Mouse (Mus musculus) naive thymus-derived CD4-positive, alpha-beta T cell, adult 2 months (primary cell): Measurements from ENCODE around the gene Eif1.
A peak's percentile ranks its signal among the peaks of the same experiment; 100 is the strongest.
"Not testable (repeated sequence)": the region's sequence is repeated elsewhere in the genome, so short reads cannot be mapped to it uniquely, and the experiment has no call there.

Experiments used
- DNase-seq: peaks from one replicate; pipeline ENCODE4 v3.0.0-alpha.2; 2011; ENCODE audit warnings: low read depth

The Eif1 gene

DNA sequence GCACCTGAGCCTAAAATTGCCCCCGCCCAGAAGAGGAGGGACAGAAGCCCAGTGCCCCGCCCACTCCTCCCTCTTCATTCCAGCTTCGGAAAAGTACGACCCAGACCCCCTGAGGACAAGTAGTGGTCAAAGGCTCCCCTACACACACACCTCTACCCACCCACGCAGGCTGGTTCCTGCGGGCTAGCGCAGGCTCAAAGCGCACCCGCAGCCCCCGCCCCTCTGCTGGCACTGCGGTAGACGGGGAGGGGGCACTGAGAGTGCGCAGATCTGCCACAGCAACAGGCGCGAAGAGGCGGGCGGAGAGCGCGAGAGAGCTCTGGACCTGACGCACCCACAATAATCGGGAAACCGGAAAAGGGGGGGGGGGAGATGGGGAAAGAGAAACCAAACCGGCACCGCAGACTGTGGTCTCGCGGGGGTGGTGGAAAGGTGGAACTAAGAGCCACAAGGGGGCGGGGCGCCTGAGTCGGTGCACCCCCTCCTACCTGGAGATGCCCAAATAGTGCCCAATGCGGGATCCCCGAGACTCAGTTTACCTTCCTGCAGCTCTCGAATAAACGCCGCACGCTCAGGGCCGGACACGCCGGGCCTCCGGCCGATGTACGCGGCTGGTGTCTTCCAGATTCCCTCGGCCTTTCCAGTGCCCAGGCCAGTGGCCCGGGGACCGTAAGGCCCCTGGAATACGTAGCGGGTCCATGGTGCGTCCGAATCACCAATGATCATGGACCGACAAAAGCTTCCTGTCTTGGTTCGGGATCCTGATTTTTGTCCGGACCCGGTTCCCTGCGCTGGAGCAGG lies 35.7 kb downstream of the Eif1 start:
- DNase-seq: peak; percentile 83

GRCm38 (mm10) chr11:100355972-100356818 lies 36.5 kb downstream of the Eif1 start, which contains the start of gene Hap1:
Gene Hap1, minus strand, starts transcription at chr11:100356128.
- DNase-seq: peak; percentile 62

- no peak for DNase-seq
Measured at GRCm38 (mm10) chr11:100356819-100357211, 37.1 kb downstream of the Eif1 start.

DNA sequence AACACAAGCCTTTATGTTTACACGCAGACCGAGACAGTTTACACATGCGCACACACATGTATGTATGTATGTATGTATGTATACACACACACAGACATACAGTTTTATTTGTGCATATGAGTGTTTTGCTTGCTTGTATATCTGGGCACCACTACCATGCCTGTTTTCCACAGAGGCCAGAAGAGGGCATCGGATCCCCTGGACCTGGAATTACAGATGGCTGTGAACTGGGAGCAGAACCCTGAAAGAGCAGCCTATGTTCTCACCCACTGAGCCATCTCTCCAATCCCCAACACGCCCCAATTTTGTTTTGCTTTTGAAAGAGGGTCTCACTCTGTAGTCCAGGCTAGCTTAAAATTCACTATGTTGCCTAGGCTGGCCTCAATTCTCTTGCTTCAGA lies 37.7 kb downstream of the Eif1 start:
- DNase-seq: peak; percentile 16

- no peak for DNase-seq
Measured at GRCm38 (mm10) chr11:100360175-100360574, 40.5 kb downstream of the Eif1 start.

- DNase-seq: not testable (repeated sequence)
Measured at GRCm38 (mm10) chr11:100361059-100361458, 41.4 kb downstream of the Eif1 start.

DNA sequence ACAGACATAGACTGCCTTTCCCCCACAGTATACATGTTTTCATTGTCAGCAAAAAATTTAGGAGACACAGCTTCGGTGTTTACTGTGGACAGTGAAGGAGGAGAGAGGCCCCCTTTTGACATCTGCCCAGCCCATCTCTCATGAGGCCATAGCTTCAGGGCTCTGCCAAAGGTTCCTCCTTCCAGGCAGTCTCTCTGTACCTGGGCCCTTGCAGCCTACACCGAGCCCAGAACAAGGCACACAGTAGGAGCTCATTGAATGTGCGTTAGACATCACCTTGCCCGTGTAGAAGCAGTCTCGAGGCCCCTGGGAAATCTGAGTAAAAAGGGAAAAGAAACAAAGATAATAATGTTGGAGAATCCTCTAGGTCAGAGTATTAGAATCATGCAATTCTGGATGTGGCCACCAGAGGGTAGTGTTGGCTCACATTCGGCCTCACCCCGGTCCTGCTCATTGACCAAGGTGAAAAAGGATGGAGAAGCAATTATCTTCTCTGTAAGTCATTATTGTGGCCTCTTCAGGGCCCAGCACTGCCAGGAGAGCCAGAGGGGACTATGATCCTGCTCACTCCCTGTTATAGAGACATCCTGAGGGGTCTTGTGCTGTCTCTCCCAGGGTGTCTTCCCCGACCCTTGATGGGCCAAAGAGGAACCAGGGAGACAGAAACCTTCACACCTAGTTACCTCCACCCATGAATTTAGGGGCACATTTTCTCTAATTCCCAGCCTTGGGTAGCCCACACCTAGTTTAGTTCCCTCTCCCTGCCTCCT lies 42.7 kb downstream of the Eif1 start:
- DNase-seq: peak; percentile 87

DNA sequence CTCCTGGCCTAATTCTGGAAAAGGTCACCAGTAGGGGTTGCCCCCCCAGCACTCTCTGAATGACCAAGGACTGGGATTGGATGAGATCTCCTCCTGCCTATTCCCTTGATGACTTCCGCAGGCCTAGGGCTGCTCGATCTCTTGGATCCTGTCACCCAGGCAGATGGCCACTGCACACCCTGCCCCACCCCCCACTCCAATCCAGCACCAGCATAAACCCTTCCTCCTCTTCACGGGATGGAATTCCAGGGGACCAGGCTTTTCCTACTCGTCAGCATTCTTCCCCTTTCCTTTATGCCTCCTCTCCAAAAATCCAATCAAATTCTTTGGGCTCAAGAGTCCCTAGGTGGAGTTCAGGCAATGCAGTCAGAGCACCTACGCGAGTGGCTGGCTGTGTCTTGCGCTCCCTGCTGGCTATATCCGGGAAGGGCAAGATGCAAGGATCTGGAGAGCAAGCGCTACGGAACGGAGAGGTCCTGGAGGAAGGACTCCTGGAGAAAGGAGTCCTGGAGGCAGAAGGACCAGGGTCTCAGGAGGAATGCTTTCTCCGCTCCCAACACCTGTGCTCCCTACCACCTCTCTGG lies 43.4 kb downstream of the Eif1 start:
- peak; percentile 80 for DNase-seq

DNA sequence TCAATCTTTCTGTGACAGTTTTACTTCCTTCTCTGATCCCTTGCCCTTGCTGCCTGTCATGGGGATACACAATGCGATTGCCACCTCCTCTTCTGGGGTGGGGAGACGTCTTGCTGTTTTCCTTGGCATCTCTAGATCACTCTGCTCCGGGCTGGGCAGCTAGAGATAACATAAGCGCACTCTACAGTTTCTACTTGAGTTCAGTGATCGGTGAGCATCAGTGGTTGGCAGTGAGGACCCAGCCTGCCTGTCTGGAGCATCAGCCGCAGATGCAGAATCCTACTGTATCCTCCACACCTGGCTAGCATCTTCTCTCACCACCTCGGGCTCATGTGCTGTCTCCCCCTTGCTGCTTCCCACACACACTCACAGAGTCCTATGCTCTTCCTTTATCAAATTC lies 49.5 kb downstream of the Eif1 start:
- DNase-seq: no peak

DNA sequence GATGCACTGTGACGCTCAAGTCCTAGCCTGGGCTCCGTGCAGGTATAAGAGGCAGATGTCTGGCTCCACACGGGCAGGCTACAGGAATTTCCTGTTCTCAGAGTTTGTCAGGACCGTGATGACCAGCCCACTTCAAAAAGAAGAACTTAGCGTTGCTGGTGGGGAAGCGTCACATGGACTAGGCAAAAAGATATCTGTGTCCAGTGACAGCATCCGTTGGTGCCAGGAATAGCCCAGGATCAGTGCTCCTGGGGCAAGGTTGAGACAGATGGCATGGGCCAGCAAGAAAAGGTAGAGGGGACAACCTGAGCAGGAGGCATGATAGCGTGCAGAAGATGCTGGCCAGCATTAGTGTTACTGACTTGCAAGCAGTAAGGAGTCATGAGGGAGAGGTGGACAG lies 50.1 kb downstream of the Eif1 start:
- DNase-seq: no peak
